Mouse (Mus musculus): Measurements from ENCODE around the gene Cpeb4. TPM values are rescaled to one million over a fixed set of nuclear protein-coding genes. Genes with fewer than 3 reads are reported as not detected.

Cpeb4 gene
- polyA plus RNA-seq, 1 experiment from 2014 or later = 37.6 TPM

- no peaks in the 10 kb centered on the region for H3K9me3 ChIP-seq (ENCODE audit: control insufficient read depth, low read length)
- DNase-seq (ENCODE audit: low spot score) (no peak), ATAC-seq (ENCODE audit: low FRiP score) (no peak)
- H3K4me2 ChIP-seq (replicated peaks) = no peak overlapping the region
- H3K27me3 ChIP-seq (ENCODE audit: control insufficient read depth, insufficient read depth, low read length) = no peaks in the 10 kb centered on the region
- no peaks in the 10 kb centered on the region for H3K36me3 ChIP-seq (replicated peaks; ENCODE audit: control insufficient read depth, insufficient read depth)
- no peak overlapping the region for H3K4me3 ChIP-seq (replicated peaks; ENCODE audit: low read length)
- no peak overlapping the region for H3K9ac ChIP-seq
- no peak overlapping the region for H3K27ac ChIP-seq
- no peaks in the 10 kb centered on the region for H3K4me1 ChIP-seq (replicated peaks; ENCODE audit: control insufficient read depth, insufficient read depth, low read length)
- 96% methylated on average over 4 of the region's 4 CpGs for WGBS
Observed at GRCm38 (mm10) chr11:31857479-31857878, 14.5 kb upstream of the Cpeb4 start.

GRCm38 (mm10) chr11:31861149-31861890 is 10.7 kb upstream of the Cpeb4 start:
- H3K36me3 ChIP-seq (replicated peaks; ENCODE audit: control insufficient read depth, insufficient read depth) = no peaks in the 10 kb centered on the region
- no peak overlapping the region for H3K27ac ChIP-seq
- 86% methylated on average over 6 of the region's 6 CpGs for WGBS
- ATAC-seq (ENCODE audit: low FRiP score) (no peak), DNase-seq (ENCODE audit: low spot score) (no peak)
- H3K4me1 ChIP-seq (replicated peaks; ENCODE audit: control insufficient read depth, insufficient read depth, low read length) = no peaks in the 10 kb centered on the region
- no peak overlapping the region for H3K9ac ChIP-seq
- no peak overlapping the region for H3K4me2 ChIP-seq (replicated peaks)
- no peaks in the 10 kb centered on the region for H3K27me3 ChIP-seq (ENCODE audit: control insufficient read depth, insufficient read depth, low read length)
- no peaks in the 10 kb centered on the region for H3K9me3 ChIP-seq (ENCODE audit: control insufficient read depth, low read length)
- H3K4me3 ChIP-seq (replicated peaks; ENCODE audit: low read length) = no peak overlapping the region

GRCm38 (mm10) chr11:31867976-31868375 is 4.0 kb upstream of the Cpeb4 start:
- DNase-seq (ENCODE audit: low spot score) = no peak
- Histone ChIP-seq H3K4me3 (replicated peaks; ENCODE audit: low read length) (no peak overlapping the region), H3K4me2 (replicated peaks) (no peak overlapping the region), H3K4me1 (replicated peaks; ENCODE audit: control insufficient read depth, insufficient read depth, low read length) (peaks cover 10% of the 10 kb centered on the region; the same call in 1 of the 2 replicates), H3K9ac (no peak overlapping the region), H3K27ac (no peak overlapping the region), H3K27me3 (ENCODE audit: control insufficient read depth, insufficient read depth, low read length) (no peaks in the 10 kb centered on the region), H3K9me3 (ENCODE audit: control insufficient read depth, low read length) (no peaks in the 10 kb centered on the region), H3K36me3 (replicated peaks; ENCODE audit: control insufficient read depth, insufficient read depth) (no peaks in the 10 kb centered on the region)
- no peak for ATAC-seq (ENCODE audit: low FRiP score)
- 61% methylated on average over 4 of the region's 4 CpGs for WGBS

GRCm38 (mm10) chr11:31870285-31871010 is 1.6 kb upstream of the Cpeb4 start:
- peak overlapping the region; percentile 79 for H3K9ac ChIP-seq
- peak overlapping the region; percentile 75 for H3K4me3 ChIP-seq (replicated peaks; ENCODE audit: low read length)
- under 1% methylated on average over 53 of the region's 53 CpGs for WGBS
- H3K27me3 ChIP-seq (ENCODE audit: control insufficient read depth, insufficient read depth, low read length) = no peaks in the 10 kb centered on the region
- H3K36me3 ChIP-seq (replicated peaks; ENCODE audit: control insufficient read depth, insufficient read depth) = no peaks in the 10 kb centered on the region
- H3K27ac ChIP-seq = peak overlapping the region; percentile 96
- DNase-seq (ENCODE audit: low spot score) = peak; percentile 99
- H3K4me2 ChIP-seq (replicated peaks) = peak overlapping the region; percentile 87
- ATAC-seq (ENCODE audit: low FRiP score) = peak; percentile 100
- no peaks in the 10 kb centered on the region for H3K9me3 ChIP-seq (ENCODE audit: control insufficient read depth, low read length)
- H3K4me1 ChIP-seq (replicated peaks; ENCODE audit: control insufficient read depth, insufficient read depth, low read length) = peaks cover 19% of the 10 kb centered on the region; the same call in 1 of the 2 replicates

GRCm38 (mm10) chr11:31871135-31871541 is 873 bp upstream of the Cpeb4 start:
- peak overlapping the region; percentile 79 for H3K9ac ChIP-seq
- no peaks in the 10 kb centered on the region for H3K9me3 ChIP-seq (ENCODE audit: control insufficient read depth, low read length)
- peak overlapping the region; percentile 87 for H3K4me2 ChIP-seq (replicated peaks)
- H3K27me3 ChIP-seq (ENCODE audit: control insufficient read depth, insufficient read depth, low read length) = no peaks in the 10 kb centered on the region
- H3K4me1 ChIP-seq (replicated peaks; ENCODE audit: control insufficient read depth, insufficient read depth, low read length) = peaks cover 23% of the 10 kb centered on the region
- peak overlapping the region; percentile 86 for H3K27ac ChIP-seq
- H3K4me3 ChIP-seq (replicated peaks; ENCODE audit: low read length) = peak overlapping the region; percentile 75
- under 1% methylated on average over 20 of the region's 21 CpGs for WGBS
- DNase-seq (ENCODE audit: low spot score) = peak; percentile 50
- ATAC-seq (ENCODE audit: low FRiP score) = 0 out of 2 replicates have a peak, but pooled peaks have one; percentile 1
- H3K36me3 ChIP-seq (replicated peaks; ENCODE audit: control insufficient read depth, insufficient read depth) = no peaks in the 10 kb centered on the region

- Histone ChIP-seq H3K9me3 (ENCODE audit: control insufficient read depth, low read length) (no peaks in the 10 kb centered on the region), H3K4me2 (replicated peaks) (peak overlapping the region; percentile 87), H3K36me3 (replicated peaks; ENCODE audit: control insufficient read depth, insufficient read depth) (no peaks in the 10 kb centered on the region), H3K4me3 (replicated peaks; ENCODE audit: low read length) (peak overlapping the region; percentile 75), H3K27me3 (ENCODE audit: control insufficient read depth, insufficient read depth, low read length) (no peaks in the 10 kb centered on the region), H3K4me1 (replicated peaks; ENCODE audit: control insufficient read depth, insufficient read depth, low read length) (peaks cover 38% of the 10 kb centered on the region), H3K9ac (peak overlapping the region; percentile 68), H3K27ac (peak overlapping the region; percentile 63)
- DNase-seq (ENCODE audit: low spot score) = no peak
- WGBS = 39% methylated on average over 15 of the region's 15 CpGs
- no peak for ATAC-seq (ENCODE audit: low FRiP score)
Observed at GRCm38 (mm10) chr11:31872546-31873261, 693 bp downstream of the Cpeb4 start.

GRCm38 (mm10) chr11:31874071-31874470 is 2.1 kb downstream of the Cpeb4 start:
- no peaks in the 10 kb centered on the region for H3K27me3 ChIP-seq (ENCODE audit: control insufficient read depth, insufficient read depth, low read length)

GRCm38 (mm10) chr11:31883671-31884070 is 11.7 kb downstream of the Cpeb4 start:
- ATAC-seq (ENCODE audit: low FRiP score) = no peak
- H3K9me3 ChIP-seq (ENCODE audit: control insufficient read depth, low read length) = no peaks in the 10 kb centered on the region
- no peak overlapping the region for H3K9ac ChIP-seq

More at GRCm38 (mm10) chr11:31874071-31874470, 2.1 kb downstream of the Cpeb4 start:
- Histone ChIP-seq H3K9me3 (ENCODE audit: control insufficient read depth, low read length) (no peaks in the 10 kb centered on the region), H3K4me2 (replicated peaks) (peak overlapping the region; percentile 87), H3K36me3 (replicated peaks; ENCODE audit: control insufficient read depth, insufficient read depth) (no peaks in the 10 kb centered on the region), H3K27ac (no peak overlapping the region), H3K4me3 (replicated peaks; ENCODE audit: low read length) (peak overlapping the region; percentile 75), H3K9ac (peak overlapping the region; percentile 68), H3K4me1 (replicated peaks; ENCODE audit: control insufficient read depth, insufficient read depth, low read length) (peaks cover 40% of the 10 kb centered on the region)
- ATAC-seq (ENCODE audit: low FRiP score) (no peak), DNase-seq (ENCODE audit: low spot score) (no peak)
- WGBS = 58% methylated on average over 2 of the region's 2 CpGs

GRCm38 (mm10) chr11:31885765-31886164 is 13.8 kb downstream of the Cpeb4 start:
- Histone ChIP-seq H3K36me3 (replicated peaks; ENCODE audit: control insufficient read depth, insufficient read depth) (peaks cover 6% of the 10 kb centered on the region), H3K9ac (no peak overlapping the region), H3K4me3 (replicated peaks; ENCODE audit: low read length) (no peak overlapping the region), H3K27ac (no peak overlapping the region), H3K27me3 (ENCODE audit: control insufficient read depth, insufficient read depth, low read length) (no peaks in the 10 kb centered on the region), H3K4me2 (replicated peaks) (no peak overlapping the region), H3K9me3 (ENCODE audit: control insufficient read depth, low read length) (no peaks in the 10 kb centered on the region), H3K4me1 (replicated peaks; ENCODE audit: control insufficient read depth, insufficient read depth, low read length) (peaks cover 7% of the 10 kb centered on the region)
- WGBS = 80% methylated on average over 1 of the region's 1 CpGs
- ATAC-seq (ENCODE audit: low FRiP score) = no peak
- no peak for DNase-seq (ENCODE audit: low spot score)

More at GRCm38 (mm10) chr11:31883671-31884070, 11.7 kb downstream of the Cpeb4 start:
- no peaks in the 10 kb centered on the region; the same call in 1 of the 2 replicates for H3K36me3 ChIP-seq (replicated peaks; ENCODE audit: control insufficient read depth, insufficient read depth)
- no peaks in the 10 kb centered on the region for H3K27me3 ChIP-seq (ENCODE audit: control insufficient read depth, insufficient read depth, low read length)
- no peak overlapping the region for H3K4me2 ChIP-seq (replicated peaks)
- WGBS = 91% methylated on average over 1 of the region's 1 CpGs
- no peak overlapping the region for H3K27ac ChIP-seq
- DNase-seq (ENCODE audit: low spot score) = no peak
- H3K4me3 ChIP-seq (replicated peaks; ENCODE audit: low read length) = no peak overlapping the region
- H3K4me1 ChIP-seq (replicated peaks; ENCODE audit: control insufficient read depth, insufficient read depth, low read length) = peaks cover 8% of the 10 kb centered on the region

All from hindbrain, embryonic 14.5 days (tissue).